Mouse (Mus musculus): ENCODE measurements around the gene Lag3. TPM values are rescaled to one million over a fixed set of nuclear protein-coding genes. Genes with fewer than 3 reads are reported as not detected.
A peak's percentile ranks its signal among the peaks of the same experiment; 100 is the strongest.
"Not testable (repeated sequence)": the region's sequence is repeated elsewhere in the genome, so short reads cannot be mapped to it uniquely, and the experiment has no call there.

The Lag3 gene
- polyA plus RNA-seq, 1 experiment from 2014 or later, result 3.2 TPM

DNA sequence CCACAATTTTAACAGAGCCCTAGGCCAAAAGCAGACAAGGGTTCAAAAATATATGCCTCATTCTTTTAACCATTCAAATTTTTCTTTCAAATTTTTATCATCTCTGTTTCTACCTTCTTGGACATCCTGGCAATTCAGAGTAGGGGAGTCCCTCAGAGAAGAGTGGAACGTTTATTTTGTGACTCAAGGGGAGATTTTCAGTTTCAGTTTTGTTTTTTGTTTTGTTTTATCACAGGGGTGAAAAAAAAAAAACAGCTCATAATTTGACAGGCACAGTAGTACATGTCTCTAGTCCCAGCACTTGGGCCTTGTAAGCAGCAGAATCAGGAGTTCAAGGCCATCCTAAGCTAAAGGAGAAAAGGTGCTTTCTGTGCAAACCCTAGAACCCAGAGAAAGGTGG is 3.7 kb downstream of the Lag3 start:
- Histone ChIP-seq H3K4me3 (replicated peaks) (no peak overlapping the region), H3K9ac (replicated peaks) (no peak overlapping the region), H3K4me1 (peaks cover 36% of the 10 kb centered on the region), H3K27ac (replicated peaks) (no peak overlapping the region), H3K9me3 (replicated peaks) (no peaks in the 10 kb centered on the region), H3K36me3 (peaks cover 2% of the 10 kb centered on the region), H3K27me3 (replicated peaks) (no peaks in the 10 kb centered on the region), H3K4me2 (no peak overlapping the region)
- no peak for ATAC-seq (ENCODE audit: low FRiP score)
- WGBS, result 83% methylated on average over 1 of the region's 1 CpGs

DNA sequence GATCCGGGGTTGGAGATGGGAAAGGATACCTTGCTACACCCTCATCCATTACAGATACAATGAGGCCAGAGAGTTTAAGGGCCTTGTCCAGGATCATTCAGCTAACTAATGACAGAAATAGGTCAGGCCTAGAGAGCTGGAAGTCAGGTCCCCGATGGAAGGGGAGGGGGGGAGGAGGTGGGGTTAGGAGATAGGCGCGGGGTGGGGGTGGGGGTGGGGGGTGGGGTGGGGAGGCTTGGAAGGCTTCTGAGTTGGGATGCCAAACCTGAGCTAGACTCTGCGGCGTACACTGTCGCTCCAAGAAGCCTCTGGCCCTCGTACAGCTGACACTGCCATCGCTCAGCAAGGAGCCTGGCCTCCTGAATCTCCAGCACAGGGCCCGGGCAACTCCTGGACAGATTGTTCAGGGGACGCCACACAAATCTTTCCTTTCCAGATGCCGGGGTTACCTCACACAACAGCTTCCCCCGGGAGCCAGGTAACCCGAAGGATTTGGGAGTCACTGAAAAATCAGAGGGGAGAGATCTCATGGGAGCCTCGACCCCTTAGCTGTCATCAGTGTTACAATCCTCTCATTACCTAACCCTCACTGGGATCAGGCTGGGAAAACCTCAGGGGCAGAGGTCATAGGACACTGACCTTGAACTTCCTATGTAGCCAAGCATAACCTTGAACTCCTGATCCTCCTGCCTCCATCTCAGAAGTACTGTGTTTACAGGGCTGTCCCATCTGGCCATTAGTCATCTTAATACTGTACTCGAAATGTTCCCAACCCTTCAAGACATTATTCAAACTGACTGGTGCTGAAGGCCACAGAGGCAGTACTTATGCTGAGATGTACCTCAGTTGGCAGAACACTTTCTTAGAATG is 6.3 kb downstream of the Lag3 start:
- peak overlapping the region; percentile 67 for H3K9ac ChIP-seq (replicated peaks)
- no peaks in the 10 kb centered on the region for H3K36me3 ChIP-seq
- peak overlapping the region; percentile 44 for H3K4me3 ChIP-seq (replicated peaks)
- peak overlapping the region; percentile 99 for H3K27ac ChIP-seq (replicated peaks)
- peaks cover 30% of the 10 kb centered on the region for H3K4me1 ChIP-seq
- H3K27me3 ChIP-seq (replicated peaks), result no peaks in the 10 kb centered on the region
- H3K9me3 ChIP-seq (replicated peaks), result no peaks in the 10 kb centered on the region
- no peak for ATAC-seq (ENCODE audit: low FRiP score)
- H3K4me2 ChIP-seq, result peak overlapping the region; percentile 80
- 36% methylated on average over 14 of the region's 16 CpGs for WGBS

DNA sequence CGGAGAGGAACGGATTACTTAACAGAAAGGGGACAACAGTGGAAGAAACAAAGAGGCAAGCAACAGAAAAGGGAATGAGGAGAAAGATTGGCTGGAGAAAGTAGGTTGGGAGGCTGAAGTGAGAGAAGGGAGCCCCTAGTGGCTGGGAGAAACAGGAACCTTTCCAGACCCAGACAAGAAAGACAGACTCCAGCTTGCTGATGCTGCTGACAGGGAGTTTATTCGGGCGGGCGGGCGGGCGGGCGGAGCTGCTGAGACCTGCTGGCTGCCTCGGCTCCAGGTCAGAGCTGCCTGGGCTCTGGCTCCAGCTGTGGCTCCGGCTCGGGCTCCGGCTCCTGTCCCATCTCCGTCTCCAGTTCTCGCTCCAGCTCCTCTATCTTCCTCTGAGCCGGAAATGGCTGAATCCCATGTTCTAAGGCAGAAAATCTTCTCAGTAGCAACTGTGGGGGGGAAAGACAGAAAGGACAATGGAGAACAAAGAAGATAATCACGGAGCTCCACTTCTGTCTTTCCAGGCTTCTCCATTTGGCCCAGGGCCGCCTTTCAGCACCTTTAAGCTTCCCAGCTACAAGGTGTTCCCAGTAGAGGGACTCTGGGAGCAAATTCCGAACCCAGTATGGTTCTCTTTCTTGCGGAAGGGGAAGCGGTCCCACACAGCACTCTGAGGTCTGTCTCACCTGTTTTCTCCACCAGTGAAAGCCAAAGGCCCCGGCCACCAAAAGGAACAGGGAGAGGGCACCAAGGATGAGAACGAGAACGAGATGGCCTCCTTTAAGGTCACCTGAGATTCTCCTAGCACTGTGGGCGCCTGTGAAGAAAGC is 7.1 kb downstream of the Lag3 start:
- Histone ChIP-seq H3K4me2 (peak overlapping the region; percentile 80), H3K4me1 (peaks cover 22% of the 10 kb centered on the region), H3K9me3 (replicated peaks) (no peaks in the 10 kb centered on the region), H3K9ac (replicated peaks) (peak overlapping the region; percentile 67), H3K27ac (replicated peaks) (peak overlapping the region; percentile 99), H3K27me3 (replicated peaks) (no peaks in the 10 kb centered on the region), H3K4me3 (replicated peaks) (peak overlapping the region; percentile 44), H3K36me3 (no peaks in the 10 kb centered on the region)
- peak; percentile 86 for ATAC-seq (ENCODE audit: low FRiP score)
- WGBS, result 7% methylated on average over 24 of the region's 24 CpGs

- H3K27me3 ChIP-seq (replicated peaks), result no peaks in the 10 kb centered on the region
- H3K36me3 ChIP-seq, result no peaks in the 10 kb centered on the region
- H3K27ac ChIP-seq (replicated peaks), result peak overlapping the region; percentile 99
- peak overlapping the region; percentile 67 for H3K9ac ChIP-seq (replicated peaks)
- H3K4me1 ChIP-seq, result peaks cover 22% of the 10 kb centered on the region
- WGBS, result under 1% methylated on average over 23 of the region's 23 CpGs
- peak overlapping the region; percentile 44 for H3K4me3 ChIP-seq (replicated peaks)
- ATAC-seq (ENCODE audit: low FRiP score), result peak; percentile 88
- H3K9me3 ChIP-seq (replicated peaks), result no peaks in the 10 kb centered on the region
- peak overlapping the region; percentile 80 for H3K4me2 ChIP-seq
Measured at GRCm38 (mm10) chr6:124903580-124904151, 7.8 kb downstream of the Lag3 start.

- Histone ChIP-seq H3K4me1 (peaks cover 22% of the 10 kb centered on the region), H3K9me3 (replicated peaks) (no peaks in the 10 kb centered on the region), H3K9ac (replicated peaks) (no peak overlapping the region), H3K4me2 (no peak overlapping the region), H3K27ac (replicated peaks) (no peak overlapping the region), H3K36me3 (no peaks in the 10 kb centered on the region), H3K27me3 (replicated peaks) (no peaks in the 10 kb centered on the region), H3K4me3 (replicated peaks) (no peak overlapping the region)
- no peak for ATAC-seq (ENCODE audit: low FRiP score)
Measured at GRCm38 (mm10) chr6:124901851-124902250, 9.7 kb downstream of the Lag3 start.

- 57% methylated on average over 10 of the region's 10 CpGs for WGBS
- Histone ChIP-seq H3K27me3 (replicated peaks) (no peaks in the 10 kb centered on the region), H3K9ac (replicated peaks) (no peak overlapping the region), H3K36me3 (no peaks in the 10 kb centered on the region), H3K4me2 (no peak overlapping the region), H3K27ac (replicated peaks) (no peak overlapping the region), H3K9me3 (replicated peaks) (no peaks in the 10 kb centered on the region), H3K4me1 (peaks cover 22% of the 10 kb centered on the region), H3K4me3 (replicated peaks) (no peak overlapping the region)
- ATAC-seq (ENCODE audit: low FRiP score), result no peak
Measured at GRCm38 (mm10) chr6:124900801-124901480, 10.6 kb downstream of the Lag3 start.

DNA sequence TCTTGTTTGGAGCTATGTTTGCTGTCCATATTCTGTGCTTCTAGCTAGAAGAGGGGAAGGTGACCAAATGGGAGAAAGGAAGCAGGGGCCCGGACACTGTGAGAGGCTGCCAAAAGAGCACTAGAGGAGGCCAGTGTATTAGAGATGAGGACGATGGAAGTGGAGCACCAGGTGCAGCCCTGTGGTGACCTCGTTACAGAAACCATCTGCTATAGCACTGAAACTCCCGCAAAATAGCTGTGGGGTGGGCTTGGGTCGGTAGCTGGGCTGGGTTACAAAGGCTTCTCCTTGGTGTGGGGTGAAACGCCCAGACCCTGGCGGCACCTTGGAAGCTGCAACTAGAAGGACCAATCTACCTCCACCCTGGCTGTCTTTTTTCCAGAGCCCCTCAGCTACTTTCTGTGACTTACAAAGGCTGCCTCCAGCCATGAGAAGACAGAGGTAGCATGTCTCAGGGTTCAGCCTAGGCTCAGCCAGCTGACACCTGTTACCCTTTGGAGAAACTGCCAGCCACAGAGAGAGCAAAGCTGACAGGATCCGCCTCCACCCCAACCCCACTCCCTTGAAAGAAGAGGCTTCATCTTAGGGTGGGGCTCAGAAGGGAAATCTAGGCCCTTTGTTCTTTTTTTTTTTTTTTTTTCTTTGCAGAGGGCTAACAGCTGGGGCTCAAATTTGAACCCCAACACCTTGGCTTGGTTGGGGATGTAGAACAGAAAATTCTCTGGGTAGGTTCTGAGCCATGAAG is 11.3 kb downstream of the Lag3 start:
- Histone ChIP-seq H3K9me3 (replicated peaks) (no peaks in the 10 kb centered on the region), H3K4me3 (replicated peaks) (no peak overlapping the region), H3K36me3 (no peaks in the 10 kb centered on the region), H3K27ac (replicated peaks) (no peak overlapping the region), H3K9ac (replicated peaks) (no peak overlapping the region), H3K27me3 (replicated peaks) (no peaks in the 10 kb centered on the region), H3K4me1 (peaks cover 18% of the 10 kb centered on the region), H3K4me2 (no peak overlapping the region)
- 50% methylated on average over 8 of the region's 8 CpGs for WGBS
- ATAC-seq (ENCODE audit: low FRiP score), result no peak

- no peaks in the 10 kb centered on the region for H3K9me3 ChIP-seq (replicated peaks)
- H3K4me2 ChIP-seq, result no peak overlapping the region
- no peaks in the 10 kb centered on the region for H3K27me3 ChIP-seq (replicated peaks)
- H3K4me3 ChIP-seq (replicated peaks), result no peak overlapping the region
- H3K4me1 ChIP-seq, result peaks cover 6% of the 10 kb centered on the region; the same call in 1 of the 2 replicates
- H3K27ac ChIP-seq (replicated peaks), result no peak overlapping the region
- H3K36me3 ChIP-seq, result no peaks in the 10 kb centered on the region
- no peak overlapping the region for H3K9ac ChIP-seq (replicated peaks)
- WGBS, result 37% methylated on average over 3 of the region's 3 CpGs
- ATAC-seq (ENCODE audit: low FRiP score), result no peak
Measured at GRCm38 (mm10) chr6:124898359-124898758, 13.1 kb downstream of the Lag3 start.

GRCm38 (mm10) chr6:124894113-124894512 is 17.4 kb downstream of the Lag3 start:
- WGBS, result 88% methylated on average over 2 of the region's 2 CpGs
- not testable (repeated sequence) for ATAC-seq (ENCODE audit: low FRiP score); H3K27me3 ChIP-seq (replicated peaks)

GRCm38 (mm10) chr6:124890997-124891396 is 20.5 kb downstream of the Lag3 start:
- Histone ChIP-seq H3K36me3 (no peaks in the 10 kb centered on the region), H3K9me3 (replicated peaks) (no peaks in the 10 kb centered on the region), H3K4me2 (no peak overlapping the region), H3K4me1 (no peaks in the 10 kb centered on the region), H3K27me3 (replicated peaks) (no peaks in the 10 kb centered on the region), H3K4me3 (replicated peaks) (no peak overlapping the region), H3K27ac (replicated peaks) (no peak overlapping the region), H3K9ac (replicated peaks) (no peak overlapping the region)
- WGBS, result 42% methylated on average over 6 of the region's 6 CpGs
- ATAC-seq (ENCODE audit: low FRiP score), result no peak

More at GRCm38 (mm10) chr6:124894113-124894512, 17.4 kb downstream of the Lag3 start:
- not testable (repeated sequence) for H3K4me1 ChIP-seq; H3K9me3 ChIP-seq (replicated peaks); H3K27ac ChIP-seq (replicated peaks); H3K36me3 ChIP-seq; H3K9ac ChIP-seq (replicated peaks); H3K4me3 ChIP-seq (replicated peaks); H3K4me2 ChIP-seq

Data from neural tube, embryonic 15.5 days (tissue).